ENCODE assay signal across 26 mouse cellular contexts in genomic region chr10:69810785-69811184, GRCm38 (mm10).
DNase-seq lines count a peak whose midpoint lies in the region; ATAC-seq and TF ChIP-seq lines count a peak whose summit lies in the region.
"Had no signal": no experiment of that assay in that cellular context is flagged by ENCODE, and none has a peak within 500 bp of the region (broad histone marks: within the 10 kb centered on the region; RNA-seq: fewer than 3 reads in every experiment).

No protein-coding gene starts in this region.

- H3K27me3 ChIP-seq in embryonic facial prominence, embryonic 14.5 days (replicated peaks; ENCODE audit: control insufficient read depth, insufficient read depth, low read length), result no peaks in the 10 kb centered on the region
- no peaks in the 10 kb centered on the region for H3K27me3 ChIP-seq in embryonic facial prominence, embryonic 10.5 days (replicated peaks; ENCODE audit: low read depth, poor library complexity, severe bottlenecking)
- no peaks in the 10 kb centered on the region for H3K27me3 ChIP-seq in limb, embryonic 13.5 days
- H3K27me3 ChIP-seq in limb, embryonic 10.5 days (ENCODE audit: low read depth, poor library complexity, severe bottlenecking), result no peaks in the 10 kb centered on the region
- no peaks in the 10 kb centered on the region for H3K27me3 ChIP-seq in myocyte (ENCODE audit: control insufficient read depth, insufficient read depth, insufficient read length)
- H3K27me3 ChIP-seq: CH12.LX; embryonic facial prominence, embryonic 12.5 days; forebrain, embryonic 13.5 days; forebrain, embryonic 15.5 days; Patski had no signal

- TF ChIP-seq POLR2A in myocyte (IDR thresholded peaks at IDR 0.05; ENCODE audit: insufficient read length, low read depth), result no peak

- 81% methylated on average over 8 of the region's 8 CpGs for WGBS in embryonic facial prominence, embryonic 14.5 days
- 88% methylated on average over 8 of the region's 8 CpGs for WGBS in embryonic facial prominence, embryonic 10.5 days
- WGBS in limb, embryonic 13.5 days, result 75% methylated on average over 8 of the region's 8 CpGs
- 96% methylated on average over 8 of the region's 8 CpGs for WGBS in limb, embryonic 10.5 days

- no peaks in the 10 kb centered on the region for H3K36me3 ChIP-seq in embryonic facial prominence, embryonic 14.5 days (ENCODE audit: control insufficient read depth, insufficient read depth, low read length)
- peaks cover 12% of the 10 kb centered on the region for H3K36me3 ChIP-seq in embryonic facial prominence, embryonic 10.5 days (replicated peaks)
- H3K36me3 ChIP-seq in limb, embryonic 13.5 days, result peaks cover 6% of the 10 kb centered on the region; the same call in 1 of the 2 replicates
- no peaks in the 10 kb centered on the region for H3K36me3 ChIP-seq in limb, embryonic 10.5 days
- H3K36me3 ChIP-seq in myocyte (ENCODE audit: control insufficient read depth, insufficient read depth), result no peaks in the 10 kb centered on the region
- H3K36me3 ChIP-seq: G1E had no signal

- no peak overlapping the region for H3K9ac ChIP-seq in embryonic facial prominence, embryonic 14.5 days (ENCODE audit: low read depth, low read length)
- H3K9ac ChIP-seq in limb, embryonic 13.5 days, result no peak overlapping the region
- H3K9ac ChIP-seq: embryonic facial prominence, embryonic 12.5 days; forebrain, embryonic 13.5 days; forebrain, embryonic 15.5 days; forebrain, postnatal 0 days had no signal

- no peak for DNase-seq in embryonic facial prominence, embryonic 14.5 days (ENCODE audit: low spot score)
- DNase-seq in embryonic facial prominence, embryonic 10.5 days (ENCODE audit: low spot score), result no peak
- DNase-seq in limb, embryonic 10.5 days (ENCODE audit: low spot score), result no peak
- DNase-seq in adrenal gland, postnatal 25 days, result no peak
- DNase-seq in heart, adult 18-20 months, result no peak
- DNase-seq: adrenal gland, adult 8-10 months; adrenal gland, postnatal 14 days; B cell, adult 2 months; cerebellum, adult 11 months; cerebellum, adult 18-20 months; cerebellum, adult 8-10 months; cerebellum, adult 9-11 months; cerebellum, postnatal 14 days; cerebellum, postnatal 36 days; embryo, embryonic 11 days; forebrain, postnatal 0 days had no signal

- no peak overlapping the region for H3K4me3 ChIP-seq in embryonic facial prominence, embryonic 14.5 days (ENCODE audit: low read depth, low read length)
- no peak overlapping the region for H3K4me3 ChIP-seq in embryonic facial prominence, embryonic 10.5 days
- no peak overlapping the region for H3K4me3 ChIP-seq in limb, embryonic 13.5 days
- no peak overlapping the region for H3K4me3 ChIP-seq in limb, embryonic 10.5 days
- H3K4me3 ChIP-seq in myocyte, result no peak overlapping the region
- H3K4me3 ChIP-seq: embryonic facial prominence, embryonic 12.5 days; forebrain, embryonic 13.5 days; forebrain, embryonic 15.5 days had no signal

- H3K79me2 ChIP-seq in myocyte (ENCODE audit: control insufficient read depth, insufficient read depth), result no peaks in the 10 kb centered on the region

- H3K4me2 ChIP-seq in embryonic facial prominence, embryonic 14.5 days (ENCODE audit: low read depth, low read length), result no peak overlapping the region
- H3K4me2 ChIP-seq in limb, embryonic 13.5 days (replicated peaks), result no peak overlapping the region
- H3K4me2 ChIP-seq in myocyte (ENCODE audit: low read depth), result no peak overlapping the region
- H3K4me2 ChIP-seq: embryonic facial prominence, embryonic 12.5 days; forebrain, embryonic 13.5 days; forebrain, embryonic 15.5 days had no signal

- no peaks in the 10 kb centered on the region for H3K4me1 ChIP-seq in embryonic facial prominence, embryonic 14.5 days (ENCODE audit: control insufficient read depth, insufficient read depth, low read length)
- no peaks in the 10 kb centered on the region for H3K4me1 ChIP-seq in embryonic facial prominence, embryonic 10.5 days
- H3K4me1 ChIP-seq in limb, embryonic 13.5 days, result no peaks in the 10 kb centered on the region
- peaks cover 3% of the 10 kb centered on the region; the same call in 1 of the 2 replicates for H3K4me1 ChIP-seq in limb, embryonic 10.5 days
- H3K4me1 ChIP-seq: embryonic facial prominence, embryonic 12.5 days had no signal

- no peak overlapping the region for H3ac ChIP-seq in myocyte (ENCODE audit: control insufficient read depth, insufficient read length)

- peak; percentile 69; the same call in 1 of the 2 replicates for ATAC-seq in embryonic facial prominence, embryonic 14.5 days (ENCODE audit: low read depth)
- peak; percentile 32; the same call in 1 of the 2 replicates for ATAC-seq in limb, embryonic 13.5 days (ENCODE audit: low FRiP score, low read depth)
- ATAC-seq: activated CD4-positive, CD25-positive, alpha-beta regulatory T cell, adult 4 months; CD4-positive, CD25-positive, alpha-beta regulatory T cell, adult 4 months; forebrain, embryonic 13.5 days; forebrain, embryonic 15.5 days; forebrain, postnatal 0 days; Patski had no signal

- no peaks in the 10 kb centered on the region for H3K9me3 ChIP-seq in embryonic facial prominence, embryonic 14.5 days (ENCODE audit: control insufficient read depth, low read length)
- H3K9me3 ChIP-seq in embryonic facial prominence, embryonic 10.5 days, result no peaks in the 10 kb centered on the region
- no peaks in the 10 kb centered on the region for H3K9me3 ChIP-seq in limb, embryonic 13.5 days
- H3K9me3 ChIP-seq in limb, embryonic 10.5 days (replicated peaks), result no peaks in the 10 kb centered on the region
- H3K9me3 ChIP-seq: embryonic facial prominence, embryonic 12.5 days; forebrain, embryonic 13.5 days; forebrain, embryonic 15.5 days had no signal

- H3K27ac ChIP-seq in embryonic facial prominence, embryonic 14.5 days (replicated peaks; ENCODE audit: low read depth, low read length), result no peak overlapping the region
- H3K27ac ChIP-seq in embryonic facial prominence, embryonic 10.5 days (replicated peaks), result no peak overlapping the region
- no peak overlapping the region for H3K27ac ChIP-seq in limb, embryonic 13.5 days
- no peak overlapping the region for H3K27ac ChIP-seq in limb, embryonic 10.5 days
- H3K27ac ChIP-seq: embryonic facial prominence, embryonic 12.5 days; forebrain, embryonic 13.5 days; forebrain, embryonic 15.5 days had no signal

TF ChIP-seq in myocyte, 11 proteins besides CTCF, POLR2A, EP300 and RAD21:
- TF ChIP-seq E2F4 (IDR thresholded peaks at IDR 0.05; ENCODE audit: insufficient read depth) (no peak), TCF12 (IDR thresholded peaks at IDR 0.05; ENCODE audit: insufficient read depth, poor library complexity, severe bottlenecking) (peak; percentile 2), CEBPB (IDR thresholded peaks at IDR 0.05; ENCODE audit: insufficient read depth, poor library complexity, severe bottlenecking) (no peak), MYOD1 (IDR thresholded peaks at IDR 0.05; ENCODE audit: control insufficient read depth in 1 of 3, insufficient read length in 2 of 3, low read depth in 2 of 3) (peak in 2 of 3 experiments; percentile 51 to 53), MYOG (IDR thresholded peaks at IDR 0.05; ENCODE audit: control insufficient read depth in 1 of 3, insufficient read depth in 1 of 3, insufficient read length in 2 of 3, low read depth in 2 of 3) (peak in 2 of 3 experiments; percentile 65 to 69), REST (IDR thresholded peaks at IDR 0.05; ENCODE audit: insufficient read depth, insufficient read length) (no peak)
